Mouse (Mus musculus) C2C12 (cell line): ENCODE data around the gene Tns2.

ENCODE experiments used
- CTCF ChIP-seq: IDR thresholded peaks from one replicate; pipeline ENCODE4 v1.5.1; 2011; ENCODE audit not compliant: control insufficient read depth, insufficient read depth, insufficient read length
- MAX ChIP-seq: IDR thresholded peaks from one replicate; pipeline ENCODE4 v1.6.1; 2011; ENCODE audit warnings: mild to moderate bottlenecking, control low read depth
- USF1 ChIP-seq: IDR thresholded peaks from one replicate; pipeline ENCODE4 v1.6.1; 2011; ENCODE audit warnings: low read depth, mild to moderate bottlenecking, control low read depth, moderate library complexity

DNA sequence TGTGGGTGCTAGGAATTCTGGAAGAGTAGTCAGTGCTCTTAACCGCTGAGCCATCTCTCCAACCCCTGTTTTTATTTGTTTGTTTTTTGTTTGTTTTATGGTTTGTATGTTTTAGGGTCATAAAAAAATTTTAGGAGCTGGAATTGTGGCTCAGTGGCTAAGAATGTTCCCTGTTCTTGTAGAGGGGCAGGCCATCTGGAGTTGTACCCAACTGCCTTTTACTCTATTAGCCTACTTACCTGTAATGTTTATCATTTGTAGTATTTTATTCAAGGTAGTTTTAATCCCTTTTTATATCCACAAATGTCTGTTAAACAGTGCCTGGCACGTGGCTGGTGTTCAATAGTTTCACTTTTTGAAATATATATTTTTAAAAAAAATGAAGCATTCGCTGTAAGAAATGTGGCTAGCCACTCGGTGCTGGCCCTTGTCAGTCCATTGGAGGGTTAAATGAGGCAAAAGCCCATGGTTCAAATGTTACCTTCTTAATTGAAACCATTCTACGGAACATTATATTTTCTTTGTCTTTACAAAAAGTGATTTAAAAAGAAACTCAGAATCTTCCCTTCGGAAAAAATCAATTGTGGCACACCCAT, 27.2 kb upstream of the Tns2 start:
- TF ChIP-seq CTCF (no peak), MAX (no peak), USF1 (no peak)
